Mouse (Mus musculus): ENCODE measurements at regions not wholly inside any gene's neighbourhood (a gene's known extent, or its start where the extent isn't known, plus 50 kb on each side); places are given as distances from the start of the nearest gene placed in this dataset.
A peak's percentile ranks its signal among the peaks of the same experiment; 100 is the strongest.

- ATAC-seq = no peak
- Histone ChIP-seq H3K4me1 (ENCODE audit: insufficient read depth) (no peaks in the 10 kb centered on the region), H3K36me3 (ENCODE audit: insufficient read depth) (no peaks in the 10 kb centered on the region), H3K27ac (ENCODE audit: low read depth, low read length) (no peak overlapping the region), H3K9me3 (ENCODE audit: low read length) (no peaks in the 10 kb centered on the region), H3K27me3 (ENCODE audit: insufficient read depth, low read length) (no peaks in the 10 kb centered on the region), H3K4me3 (ENCODE audit: low read depth, low read length) (no peak overlapping the region), H3K9ac (no peak overlapping the region), H3K4me2 (ENCODE audit: low read depth) (no peak overlapping the region)
- 81% methylated on average over 7 of the region's 7 CpGs for WGBS
- TF ChIP-seq CTCF (IDR thresholded peaks at IDR 0.05; ENCODE audit: low read depth) = no peak
- no peak for DNase-seq
Observed at GRCm38 (mm10) chr6:81756242-81756641, 167.2 kb upstream of the Gcfc2 start.

GRCm38 (mm10) chr6:81758876-81759275, 164.6 kb upstream of the Gcfc2 start:
- no peaks in the 10 kb centered on the region for H3K9me3 ChIP-seq (ENCODE audit: low read length)
- DNase-seq (no peak), ATAC-seq (no peak)
- WGBS = 87% methylated on average over 5 of the region's 5 CpGs
- H3K4me1 ChIP-seq (ENCODE audit: insufficient read depth) = no peaks in the 10 kb centered on the region
- no peak overlapping the region for H3K4me3 ChIP-seq (ENCODE audit: low read depth, low read length)
- H3K4me2 ChIP-seq (ENCODE audit: low read depth) = no peak overlapping the region
- H3K27me3 ChIP-seq (ENCODE audit: insufficient read depth, low read length) = no peaks in the 10 kb centered on the region
- TF ChIP-seq CTCF (IDR thresholded peaks at IDR 0.05; ENCODE audit: low read depth) = no peak
- no peak overlapping the region for H3K27ac ChIP-seq (ENCODE audit: low read depth, low read length)
- H3K9ac ChIP-seq = no peak overlapping the region
- no peaks in the 10 kb centered on the region for H3K36me3 ChIP-seq (ENCODE audit: insufficient read depth)

- TF ChIP-seq CTCF (IDR thresholded peaks at IDR 0.05; ENCODE audit: low read depth) = no peak
Observed at GRCm38 (mm10) chr6:81760181-81760580, 163.3 kb upstream of the Gcfc2 start.

GRCm38 (mm10) chr6:81765831-81766230, 157.6 kb upstream of the Gcfc2 start:
- Histone ChIP-seq H3K27me3 (ENCODE audit: insufficient read depth, low read length) (no peaks in the 10 kb centered on the region), H3K4me3 (ENCODE audit: low read depth, low read length) (no peak overlapping the region), H3K9ac (no peak overlapping the region), H3K27ac (ENCODE audit: low read depth, low read length) (no peak overlapping the region), H3K36me3 (ENCODE audit: insufficient read depth) (no peaks in the 10 kb centered on the region), H3K9me3 (ENCODE audit: low read length) (no peaks in the 10 kb centered on the region), H3K4me1 (ENCODE audit: insufficient read depth) (no peaks in the 10 kb centered on the region), H3K4me2 (ENCODE audit: low read depth) (no peak overlapping the region)
- WGBS = 42% methylated on average over 7 of the region's 7 CpGs
- ATAC-seq (0 out of 2 replicates have a peak, but pooled peaks have one; percentile 6), DNase-seq (peak; percentile 29)
- no peak for TF ChIP-seq CTCF (IDR thresholded peaks at IDR 0.05; ENCODE audit: low read depth)

More at GRCm38 (mm10) chr6:81760181-81760580, 163.3 kb upstream of the Gcfc2 start:
- H3K4me2 ChIP-seq (ENCODE audit: low read depth) = no peak overlapping the region
- H3K9ac ChIP-seq = no peak overlapping the region
- 27% methylated on average over 2 of the region's 2 CpGs for WGBS
- no peak overlapping the region for H3K4me3 ChIP-seq (ENCODE audit: low read depth, low read length)
- no peaks in the 10 kb centered on the region for H3K36me3 ChIP-seq (ENCODE audit: insufficient read depth)
- H3K27ac ChIP-seq (ENCODE audit: low read depth, low read length) = no peak overlapping the region
- DNase-seq (peak; percentile 65), ATAC-seq (peak; percentile 86)
- H3K9me3 ChIP-seq (ENCODE audit: low read length) = no peaks in the 10 kb centered on the region
- no peaks in the 10 kb centered on the region for H3K27me3 ChIP-seq (ENCODE audit: insufficient read depth, low read length)
- H3K4me1 ChIP-seq (ENCODE audit: insufficient read depth) = no peaks in the 10 kb centered on the region

GRCm38 (mm10) chr6:81766800-81767199, 156.7 kb upstream of the Gcfc2 start:
- Histone ChIP-seq H3K9me3 (ENCODE audit: low read length) (no peaks in the 10 kb centered on the region), H3K4me3 (ENCODE audit: low read depth, low read length) (no peak overlapping the region), H3K36me3 (ENCODE audit: insufficient read depth) (no peaks in the 10 kb centered on the region), H3K27ac (ENCODE audit: low read depth, low read length) (no peak overlapping the region), H3K9ac (no peak overlapping the region), H3K4me2 (ENCODE audit: low read depth) (no peak overlapping the region), H3K27me3 (ENCODE audit: insufficient read depth, low read length) (no peaks in the 10 kb centered on the region), H3K4me1 (ENCODE audit: insufficient read depth) (no peaks in the 10 kb centered on the region)
- no peak for DNase-seq
- 94% methylated on average over 4 of the region's 4 CpGs for WGBS
- no peak for ATAC-seq
- TF ChIP-seq CTCF (IDR thresholded peaks at IDR 0.05; ENCODE audit: low read depth) = no peak

GRCm38 (mm10) chr6:81768669-81769537, 154.6 kb upstream of the Gcfc2 start:
- TF ChIP-seq CTCF (IDR thresholded peaks at IDR 0.05; ENCODE audit: low read depth) = peak; percentile 76
- Histone ChIP-seq H3K36me3 (ENCODE audit: insufficient read depth) (no peaks in the 10 kb centered on the region), H3K27me3 (ENCODE audit: insufficient read depth, low read length) (no peaks in the 10 kb centered on the region), H3K4me2 (ENCODE audit: low read depth) (no peak overlapping the region; the same call in 1 of the 2 replicates), H3K4me3 (ENCODE audit: low read depth, low read length) (no peak overlapping the region), H3K9ac (no peak overlapping the region), H3K4me1 (ENCODE audit: insufficient read depth) (no peaks in the 10 kb centered on the region), H3K9me3 (ENCODE audit: low read length) (no peaks in the 10 kb centered on the region), H3K27ac (ENCODE audit: low read depth, low read length) (peak overlapping the region; percentile 29; the same call in 1 of the 2 replicates)
- ATAC-seq (peak; percentile 86), DNase-seq (peak; percentile 84)
- 25% methylated on average over 5 of the region's 5 CpGs for WGBS

- Histone ChIP-seq H3K4me3 (ENCODE audit: low read depth, low read length) (no peak overlapping the region), H3K36me3 (ENCODE audit: insufficient read depth) (no peaks in the 10 kb centered on the region), H3K27ac (ENCODE audit: low read depth, low read length) (no peak overlapping the region), H3K27me3 (ENCODE audit: insufficient read depth, low read length) (no peaks in the 10 kb centered on the region), H3K9me3 (ENCODE audit: low read length) (no peaks in the 10 kb centered on the region), H3K9ac (no peak overlapping the region), H3K4me1 (ENCODE audit: insufficient read depth) (no peaks in the 10 kb centered on the region), H3K4me2 (ENCODE audit: low read depth) (no peak overlapping the region)
- WGBS = 89% methylated on average over 3 of the region's 3 CpGs
- no peak for TF ChIP-seq CTCF (IDR thresholded peaks at IDR 0.05; ENCODE audit: low read depth)
- no peak for DNase-seq
- ATAC-seq = no peak
Observed at GRCm38 (mm10) chr6:81770301-81770700, 153.2 kb upstream of the Gcfc2 start.

Measured in forebrain, postnatal 0 days (tissue).